Mouse (Mus musculus) intestine, postnatal 0 days (tissue): ENCODE measurements at regions not wholly inside any gene's neighbourhood (a gene's known extent, or its start where the extent isn't known, plus 50 kb on each side); places are given as distances from the start of the nearest gene placed in this dataset.

Experiments used
- ATAC-seq: fragments of 200-750 bp; cut with Nextera tagmentation; 2 replicates; pipeline ENCODE4 v1.8.0; 2017; ENCODE audit warnings: mild to moderate bottlenecking, moderate TSS enrichment, moderate library complexity
- H3K27ac ChIP-seq: fragments of 300-500 bp; sonication (generic); 2 replicates; pipeline ENCODE4 v1.5.1; 2014; ENCODE audit warnings: mild to moderate bottlenecking, low read depth, low read length, moderate library complexity
- H3K27me3 ChIP-seq: fragments of 300-500 bp; sonication (generic); replicated peaks from 2 replicates; pipeline ENCODE4 v1.6.1; 2014; ENCODE audit warnings: low read length, mixed read lengths; ENCODE audit not compliant: control insufficient read depth, insufficient read depth
- H3K36me3 ChIP-seq: fragments of 300-500 bp; sonication (generic); 2 replicates; pipeline ENCODE4 v1.6.1; 2014; ENCODE audit warnings: mild to moderate bottlenecking, moderate library complexity; ENCODE audit not compliant: control insufficient read depth, insufficient read depth
- H3K4me1 ChIP-seq: fragments of 300-500 bp; sonication (generic); replicated peaks from 2 replicates; pipeline ENCODE4 v1.6.1; 2014; ENCODE audit warnings: antibody characterized with exemption, low read length, mixed read lengths; ENCODE audit not compliant: control insufficient read depth, insufficient read depth
- H3K4me2 ChIP-seq: fragments of 300-500 bp; sonication (generic); replicated peaks from 2 replicates; pipeline ENCODE4 v1.6.1; 2014; ENCODE audit warnings: low read depth, mild to moderate bottlenecking, moderate library complexity
- H3K4me3 ChIP-seq: fragments of 300-500 bp; sonication (generic); 2 replicates; pipeline ENCODE4 v1.5.1; 2014; ENCODE audit warnings: low read depth, low read length
- H3K9ac ChIP-seq: fragments of 300-500 bp; sonication (generic); 2 replicates; pipeline ENCODE4 v1.6.1; 2014; ENCODE audit warnings: mild to moderate bottlenecking, low read depth, low read length
- H3K9me3 ChIP-seq: fragments of 300-500 bp; sonication (generic); 2 replicates; pipeline ENCODE4 v1.6.1; 2016; ENCODE audit warnings: mixed run types; ENCODE audit not compliant: control insufficient read depth
- CTCF ChIP-seq: sonication (generic); IDR thresholded peaks from 2 replicates; pipeline ENCODE4 v1.5.1; 2016; ENCODE audit warnings: low read depth, mild to moderate bottlenecking, control low read depth, antibody characterized with exemption, moderate library complexity
- WGBS: fragments of 180-500 bp; shearing (Covaris S2); extraction: QIAGEN DNeasy Blood & Tissue Kit; methylation state at CpG from one replicate; pipeline ENCODE4 v1.1.7; 2014; 5-methylcytosine and 5-hydroxymethylcytosine counted together

DNA sequence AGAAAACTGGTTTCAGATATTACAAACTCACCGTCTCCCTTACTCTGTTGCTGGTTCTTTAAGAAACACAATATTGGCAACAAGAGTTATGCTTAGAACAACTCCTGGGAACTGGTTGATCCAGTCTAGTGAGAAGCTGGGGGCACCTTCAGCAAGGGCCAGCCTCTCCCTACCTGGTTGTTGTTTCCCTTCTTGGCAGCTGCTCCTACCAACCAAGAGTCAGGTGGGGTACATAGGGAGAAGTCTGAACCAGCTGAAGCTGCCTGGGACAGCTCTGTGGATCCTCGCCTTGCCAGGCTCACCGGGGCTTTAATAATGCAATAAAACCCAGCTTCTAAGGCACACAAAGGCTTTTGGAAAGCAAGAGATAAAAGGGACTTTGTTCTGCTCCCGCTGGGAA, 62.7 kb upstream of the Atp1a1 start:
- WGBS: 32% methylated on average over 4 of the region's 4 CpGs
- Histone ChIP-seq H3K4me3 (no peak overlapping the region), H3K36me3 (no peaks in the 10 kb centered on the region), H3K4me1 (peaks cover 12% of the 10 kb centered on the region), H3K27me3 (no peaks in the 10 kb centered on the region), H3K4me2 (peak overlapping the region; percentile 46), H3K27ac (peak overlapping the region; percentile 79), H3K9ac (0 out of 2 replicates have a peak overlapping the region, but pooled peaks have one; percentile 22), H3K9me3 (no peaks in the 10 kb centered on the region)
- TF ChIP-seq CTCF: no peak
- ATAC-seq: peak; percentile 94

- TF ChIP-seq CTCF: no peak
- Histone ChIP-seq H3K9ac (no peak overlapping the region), H3K4me2 (no peak overlapping the region), H3K27me3 (no peaks in the 10 kb centered on the region), H3K4me3 (no peak overlapping the region), H3K36me3 (no peaks in the 10 kb centered on the region), H3K9me3 (no peaks in the 10 kb centered on the region), H3K4me1 (peaks cover 12% of the 10 kb centered on the region), H3K27ac (peak overlapping the region; percentile 79)
- no peak for ATAC-seq
- WGBS: 64% methylated on average over 8 of the region's 8 CpGs
Observed at GRCm38 (mm10) chr3:101666583-101666982, 62.1 kb upstream of the Atp1a1 start.

DNA sequence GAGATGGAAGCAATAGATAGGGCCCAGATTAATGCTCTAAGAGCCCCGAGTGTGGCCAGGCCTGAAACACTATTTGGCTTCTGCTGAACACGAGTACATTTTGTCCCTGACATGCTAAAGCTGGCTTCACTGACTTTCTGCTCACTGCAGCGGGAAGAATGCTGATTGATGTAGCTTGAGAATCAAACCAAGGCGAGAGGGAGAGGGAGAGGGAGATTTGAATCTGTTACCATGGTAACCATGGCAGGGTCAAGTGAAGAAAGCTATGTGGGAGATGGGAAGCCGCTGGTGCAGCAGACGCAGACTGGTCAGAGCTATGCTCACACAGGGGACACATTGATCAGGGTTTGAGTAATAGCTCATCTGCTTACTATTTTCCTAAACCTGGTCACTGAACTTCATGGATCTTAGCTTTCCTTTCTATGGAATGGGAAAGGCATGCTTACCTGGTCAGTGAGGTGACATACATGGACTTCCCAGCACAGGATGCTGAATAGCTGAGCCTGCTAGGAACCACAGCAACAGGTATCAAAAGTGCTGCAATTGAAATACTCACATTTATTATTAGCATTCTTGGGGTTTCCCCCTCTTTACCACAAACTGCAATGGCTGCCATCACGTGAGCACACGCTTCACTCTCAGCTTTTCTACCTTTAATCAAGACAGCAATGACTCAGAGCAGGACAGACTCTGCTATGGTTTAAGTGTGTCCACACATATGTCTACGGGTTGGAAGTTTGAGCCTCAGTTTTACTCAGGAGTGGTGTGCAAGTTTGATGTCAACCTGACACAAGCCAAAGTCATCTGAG, 56.9 kb upstream of the Atp1a1 start:
- ATAC-seq: no peak
- no peak overlapping the region for H3K9ac ChIP-seq
- no peaks in the 10 kb centered on the region; the same call in 1 of the 2 replicates for H3K4me1 ChIP-seq
- WGBS: 60% methylated on average over 9 of the region's 9 CpGs
- H3K36me3 ChIP-seq: no peaks in the 10 kb centered on the region
- no peak for TF ChIP-seq CTCF
- H3K27ac ChIP-seq: no peak overlapping the region
- no peaks in the 10 kb centered on the region for H3K27me3 ChIP-seq
- H3K4me3 ChIP-seq: no peak overlapping the region
- no peak overlapping the region for H3K4me2 ChIP-seq
- H3K9me3 ChIP-seq: no peaks in the 10 kb centered on the region

GRCm38 (mm10) chr3:101660635-101661034, 56.2 kb upstream of the Atp1a1 start:
- WGBS: 52% methylated on average over 6 of the region's 6 CpGs
- peak; percentile 48; the same call in 1 of the 2 replicates for ATAC-seq
- Histone ChIP-seq H3K9ac (no peak overlapping the region), H3K4me3 (no peak overlapping the region), H3K27ac (no peak overlapping the region), H3K27me3 (no peaks in the 10 kb centered on the region), H3K9me3 (no peaks in the 10 kb centered on the region), H3K4me2 (no peak overlapping the region), H3K36me3 (no peaks in the 10 kb centered on the region), H3K4me1 (peaks cover 3% of the 10 kb centered on the region)
- TF ChIP-seq CTCF: no peak

DNA sequence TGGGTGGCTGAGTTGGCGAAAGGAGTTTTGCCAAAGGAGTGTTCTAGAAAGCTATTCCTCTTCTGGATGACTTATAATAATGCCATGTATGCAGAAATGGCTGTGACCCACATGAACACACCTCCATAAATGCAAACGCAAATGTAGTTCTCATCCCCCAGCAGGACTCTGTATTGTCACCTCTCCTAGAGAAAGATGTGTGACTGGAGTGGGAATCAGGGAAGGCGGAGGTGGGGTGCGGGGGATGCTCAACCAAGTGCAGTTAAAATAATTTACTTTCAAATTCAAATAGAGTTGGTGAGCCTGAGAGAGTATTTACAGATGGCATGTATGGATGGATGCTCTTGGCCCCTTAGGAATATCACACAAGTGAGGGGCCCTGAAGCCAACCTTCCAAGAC, 55.7 kb upstream of the Atp1a1 start:
- Histone ChIP-seq H3K27me3 (no peaks in the 10 kb centered on the region), H3K4me3 (no peak overlapping the region), H3K27ac (no peak overlapping the region), H3K4me1 (peaks cover 4% of the 10 kb centered on the region), H3K9me3 (no peaks in the 10 kb centered on the region), H3K36me3 (no peaks in the 10 kb centered on the region), H3K4me2 (no peak overlapping the region), H3K9ac (no peak overlapping the region)
- no peak for TF ChIP-seq CTCF
- no peak for ATAC-seq
- WGBS: 95% methylated on average over 4 of the region's 4 CpGs

DNA sequence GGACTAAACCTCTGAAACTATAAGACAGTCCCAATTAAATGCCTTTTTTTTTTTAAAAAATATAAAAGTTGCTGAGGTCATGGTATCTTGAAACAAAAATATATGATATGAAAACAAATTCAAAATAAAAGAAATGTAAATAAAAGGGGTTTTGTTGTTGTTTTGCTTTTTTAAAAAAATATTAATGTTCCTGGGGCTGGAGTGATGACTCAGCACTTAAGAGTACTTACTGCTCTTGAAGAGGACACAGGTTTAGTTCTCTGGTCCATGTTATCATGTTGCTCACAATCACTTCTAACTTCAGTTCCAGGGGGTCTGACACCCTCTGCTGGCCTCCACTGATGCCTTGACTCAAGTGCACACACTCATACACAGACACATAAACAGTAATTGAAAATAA, 53.5 kb upstream of the Atp1a1 start:
- no peak for ATAC-seq
- H3K4me3 ChIP-seq: no peak overlapping the region
- no peaks in the 10 kb centered on the region for H3K36me3 ChIP-seq
- H3K4me2 ChIP-seq: no peak overlapping the region
- no peak overlapping the region for H3K9ac ChIP-seq
- H3K27ac ChIP-seq: no peak overlapping the region
- no peak for TF ChIP-seq CTCF
- H3K4me1 ChIP-seq: peaks cover 4% of the 10 kb centered on the region
- H3K27me3 ChIP-seq: no peaks in the 10 kb centered on the region
- no peaks in the 10 kb centered on the region for H3K9me3 ChIP-seq
